Mouse (Mus musculus) urinary bladder, postnatal 10 days (tissue): ENCODE measurements around the gene Nyap2.
"Not testable (repeated sequence)": the region's sequence is repeated elsewhere in the genome, so short reads cannot be mapped to it uniquely, and the experiment has no call there.

Experiments used
- DNase-seq: peaks from one replicate; pipeline ENCODE4 v3.0.0; 2022; ENCODE audit warnings: low spot score

Nyap2 gene

GRCm38 (mm10) chr1:81180686-81181085 lies 103.9 kb downstream of the Nyap2 start:
- DNase-seq, result no peak

GRCm38 (mm10) chr1:81209536-81209935 lies 132.8 kb downstream of the Nyap2 start:
- DNase-seq, result no peak

- no peak for DNase-seq
Observed at GRCm38 (mm10) chr1:81211491-81211890, 134.7 kb downstream of the Nyap2 start.

DNA sequence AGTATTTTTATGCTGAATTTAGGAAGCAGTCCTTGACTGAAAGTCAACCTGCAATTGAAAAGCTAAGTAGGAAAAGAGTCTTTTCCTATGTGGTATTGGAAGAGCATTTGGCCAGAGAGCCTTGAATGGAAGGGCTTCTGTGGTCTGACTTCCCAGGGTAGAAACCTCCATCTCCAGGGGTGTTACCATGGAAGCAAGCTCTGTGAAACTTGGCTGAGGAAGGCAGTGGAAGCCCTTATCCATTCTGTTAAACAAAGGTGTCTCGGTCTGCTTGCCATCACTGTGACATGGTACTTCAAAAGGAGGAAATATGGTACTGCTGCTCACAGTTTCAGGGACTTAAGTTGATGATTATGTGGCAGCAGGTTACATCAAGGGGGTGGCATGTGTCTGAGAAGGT lies 143.0 kb downstream of the Nyap2 start:
- DNase-seq, result no peak

- no peak for DNase-seq
Observed at GRCm38 (mm10) chr1:81231759-81232406, 155.1 kb downstream of the Nyap2 start.

- not testable (repeated sequence) for DNase-seq
Observed at GRCm38 (mm10) chr1:81232407-81232789, 155.6 kb downstream of the Nyap2 start.

GRCm38 (mm10) chr1:81248447-81249205 lies 171.9 kb downstream of the Nyap2 start:
- no peak for DNase-seq

- no peak for DNase-seq
Observed at GRCm38 (mm10) chr1:81250068-81250467, 173.3 kb downstream of the Nyap2 start.

DNA sequence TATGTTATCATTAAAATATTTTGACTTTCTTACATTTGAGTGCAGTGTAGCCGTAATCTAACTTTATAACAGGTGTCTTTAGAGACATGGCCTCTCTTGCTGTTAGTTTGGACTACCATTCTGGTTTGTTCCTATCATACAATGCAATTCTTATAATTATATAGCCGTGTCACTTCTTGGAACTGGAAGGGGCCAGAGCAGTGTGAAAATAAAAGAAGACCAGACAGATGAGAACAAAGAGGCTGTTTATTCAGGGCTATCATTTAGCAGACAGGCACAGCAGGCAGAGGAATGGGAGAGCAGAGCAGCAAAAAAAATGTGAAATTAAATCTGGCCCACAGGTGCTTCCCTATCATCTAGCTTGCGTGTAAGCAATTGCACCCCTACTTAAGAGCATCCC lies 189.7 kb downstream of the Nyap2 start:
- no peak for DNase-seq

- no peak for DNase-seq
Observed at GRCm38 (mm10) chr1:81280978-81281377, 204.2 kb downstream of the Nyap2 start.

- no peak for DNase-seq
Observed at GRCm38 (mm10) chr1:81285633-81286032, 208.9 kb downstream of the Nyap2 start.

DNA sequence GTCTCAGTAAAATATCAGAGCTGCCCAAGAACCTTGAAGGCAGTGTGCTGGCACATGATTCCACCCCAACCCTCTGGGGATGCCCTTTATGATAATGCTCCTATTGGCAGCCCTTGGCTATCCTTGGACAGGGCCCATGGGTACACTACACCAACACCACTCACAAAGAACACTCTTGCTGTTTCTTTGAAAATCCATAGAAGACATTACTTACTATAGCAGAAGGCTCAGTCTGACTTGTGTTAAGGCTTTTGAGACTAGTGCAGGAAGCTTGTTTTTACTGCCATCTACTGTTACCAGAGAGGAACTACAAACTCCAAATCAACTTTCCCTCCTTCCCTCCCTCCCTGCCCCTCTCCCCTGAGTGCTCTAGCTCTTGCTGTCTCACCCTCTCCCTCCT lies 210.3 kb downstream of the Nyap2 start:
- no peak for DNase-seq

GRCm38 (mm10) chr1:81300735-81301134 lies 224.0 kb downstream of the Nyap2 start:
- no peak for DNase-seq

- no peak for DNase-seq
Observed at GRCm38 (mm10) chr1:81301661-81302060, 224.9 kb downstream of the Nyap2 start.

DNA sequence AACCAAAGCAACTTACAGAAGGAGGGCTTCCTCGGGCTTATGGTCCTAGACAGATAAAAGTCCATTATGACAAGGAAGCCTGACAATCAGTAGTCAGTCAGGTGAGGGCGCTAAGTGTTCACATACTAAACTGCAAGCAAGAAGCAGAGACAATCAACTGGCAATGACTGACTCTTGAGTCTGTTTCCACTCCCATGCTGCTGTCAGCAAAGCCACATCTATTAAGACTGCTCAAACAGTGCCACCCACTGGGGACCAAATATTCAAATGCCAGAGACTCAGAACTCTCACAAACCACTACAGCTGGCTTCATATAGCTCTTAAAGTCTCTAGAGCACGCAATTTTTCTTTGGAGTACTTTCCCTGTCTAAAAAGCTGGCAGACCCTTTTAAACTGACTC lies 226.6 kb downstream of the Nyap2 start:
- no peak for DNase-seq

DNA sequence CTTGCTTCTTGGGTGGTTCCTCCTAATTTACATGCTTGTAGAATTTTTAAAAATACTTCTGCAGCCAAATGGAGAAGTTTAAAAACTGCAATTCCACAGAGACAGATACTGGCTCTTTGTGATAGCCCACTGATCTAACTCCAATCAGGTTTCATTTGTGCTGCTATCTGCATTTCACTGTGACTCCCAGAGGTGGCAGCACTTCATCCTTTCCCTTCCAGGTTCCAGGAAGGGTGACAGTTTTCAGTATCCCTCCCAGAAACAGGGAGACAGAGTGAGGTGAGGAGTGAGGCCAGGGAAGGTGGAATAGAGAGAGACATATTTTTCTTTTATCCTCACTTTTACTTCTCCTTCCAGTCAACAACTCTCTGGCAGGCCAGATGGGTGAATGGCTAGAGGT lies 230.7 kb downstream of the Nyap2 start:
- DNase-seq, result no peak

- DNase-seq, result no peak
Observed at GRCm38 (mm10) chr1:81307934-81308333, 231.2 kb downstream of the Nyap2 start.

DNA sequence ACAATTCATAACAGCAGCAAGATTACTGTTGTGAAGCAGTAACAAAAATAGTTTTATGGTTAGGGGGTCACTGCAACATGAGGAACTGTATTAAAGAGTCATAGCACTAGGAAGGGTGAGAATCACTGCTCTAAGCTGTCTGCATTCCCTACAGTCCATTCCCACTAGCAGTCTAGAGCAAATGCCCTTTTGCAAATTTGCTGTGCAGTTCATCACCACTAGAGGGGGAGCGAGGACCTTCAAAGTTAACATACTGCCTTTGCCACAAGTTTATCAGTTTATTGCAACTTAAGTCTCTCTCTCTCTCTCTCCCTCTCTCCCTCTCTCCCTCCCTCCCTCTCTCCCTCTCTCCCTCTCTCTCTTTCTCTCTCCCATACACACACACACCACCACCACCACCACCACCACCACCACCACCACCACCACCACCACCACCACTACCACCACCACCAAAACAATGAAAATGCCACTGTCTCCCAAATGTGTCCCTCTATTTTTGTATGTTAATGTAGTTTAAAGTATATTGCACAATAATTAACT lies 233.4 kb downstream of the Nyap2 start:
- DNase-seq, result no peak

- DNase-seq, result peak; percentile 42
Observed at GRCm38 (mm10) chr1:81316403-81316994, 239.7 kb downstream of the Nyap2 start.

- DNase-seq, result no peak
Observed at GRCm38 (mm10) chr1:81316995-81317413, 240.3 kb downstream of the Nyap2 start.

- DNase-seq, result no peak
Observed at GRCm38 (mm10) chr1:81387722-81388121, 311.0 kb downstream of the Nyap2 start.
